Mouse (Mus musculus): ENCODE data around the gene Mst1r. TPM values are rescaled to one million over a fixed set of nuclear protein-coding genes. Genes with fewer than 3 reads are reported as not detected.
A peak's percentile ranks its signal among the peaks of the same experiment; 100 is the strongest.

Gene Mst1r
- total RNA-seq, 2 experiments from 2014 or later, result 0.54 to 0.81 TPM

DNA sequence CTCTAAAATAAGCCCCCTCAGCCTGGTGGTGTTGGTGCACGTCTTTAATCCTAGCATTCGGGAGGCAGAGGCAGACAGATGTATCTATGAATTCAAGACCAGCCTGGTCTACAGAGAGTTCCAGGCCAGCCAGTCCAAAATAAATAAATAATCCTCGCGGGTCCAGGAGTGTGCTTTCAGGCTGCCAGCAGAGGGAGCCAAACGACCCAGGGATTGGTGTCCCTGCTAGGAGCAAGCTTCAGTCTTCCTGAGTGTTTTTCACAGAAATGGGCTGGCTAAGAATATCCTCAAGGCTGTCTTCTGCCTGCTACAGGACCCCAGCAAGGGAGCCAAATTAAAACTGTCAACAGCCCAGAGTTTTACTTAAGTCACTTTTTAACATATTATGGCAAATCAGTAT lies 57.0 kb downstream of the Mst1r start:
- intact Hi-C loops (cut with DNase I), result loop anchor here (1.0 to 5.0 kb wide), 6 partner anchors 23 to 105 kb away; partner anchors contain the start of genes Amigo3 and Ip6k1
- 0 out of 2 replicates have a peak overlapping the region, but pooled peaks have one; percentile 38 for H3K27ac ChIP-seq
- TF ChIP-seq CTCF (IDR thresholded peaks at IDR 0.05), result peak; percentile 98
- no peak overlapping the region for H3K4me3 ChIP-seq
- DNase-seq, result peak; percentile 89

- no peak overlapping the region for H3K27ac ChIP-seq
Observed at GRCm38 (mm10) chr9:107964681-107965080, 58.0 kb downstream of the Mst1r start.

GRCm38 (mm10) chr9:107966676-107967075 lies 60.0 kb downstream of the Mst1r start:
- peak overlapping the region; percentile 43 for H3K27ac ChIP-seq
- intact Hi-C loops (cut with DNase I), result no loop called here
- TF ChIP-seq CTCF (IDR thresholded peaks at IDR 0.05), result no peak
- H3K4me3 ChIP-seq, result no peak overlapping the region
- DNase-seq, result no peak

More at GRCm38 (mm10) chr9:107964681-107965080, 58.0 kb downstream of the Mst1r start:
- H3K4me3 ChIP-seq, result no peak overlapping the region
- intact Hi-C loops (cut with DNase I), result loop anchor here (1.0 to 5.0 kb wide), 4 partner anchors 38 to 104 kb away; partner anchors contain the start of genes Amigo3 and Ip6k1
- TF ChIP-seq CTCF (IDR thresholded peaks at IDR 0.05), result no peak
- no peak for DNase-seq

DNA sequence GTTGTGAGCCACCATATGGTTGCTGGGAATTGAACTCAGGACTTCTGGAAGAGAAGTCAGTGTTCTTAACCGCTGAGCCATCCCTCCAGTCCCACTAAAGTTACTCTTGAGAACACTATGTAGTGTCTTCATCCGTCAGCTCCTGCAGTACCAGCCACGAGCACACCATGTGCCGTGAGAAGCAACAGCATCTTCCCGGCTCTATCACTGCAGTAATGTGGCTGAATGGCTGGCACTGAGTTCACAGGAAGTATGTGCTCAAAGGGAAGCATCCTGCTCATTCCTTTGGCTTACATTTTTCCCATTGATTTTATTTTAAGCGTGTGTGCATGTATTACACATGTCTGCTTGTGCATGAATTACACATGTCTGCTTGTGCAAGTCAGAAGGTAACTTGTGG lies 60.8 kb downstream of the Mst1r start:
- Histone ChIP-seq H3K4me3 (no peak overlapping the region), H3K27ac (no peak overlapping the region)
- no peak for TF ChIP-seq CTCF (IDR thresholded peaks at IDR 0.05)
- intact Hi-C loops (cut with DNase I), result no loop called here
- DNase-seq, result no peak

GRCm38 (mm10) chr9:107968531-107968930 lies 61.9 kb downstream of the Mst1r start:
- no peak for TF ChIP-seq CTCF (IDR thresholded peaks at IDR 0.05)
- intact Hi-C loops (cut with DNase I), result no loop called here
- no peak overlapping the region for H3K27ac ChIP-seq
- H3K4me3 ChIP-seq, result no peak overlapping the region
- DNase-seq, result no peak

Other genes with a start within 250 kb of the Mst1r start
- gene Slc38a3, start 237.3 kb upstream of the Mst1r start, total RNA-seq (2021), result 10 to 100 TPM; 60.8 to 94.7 TPM
- not detected for gene Gnat1, start 227.2 kb upstream of the Mst1r start, total RNA-seq (2021)
- gene Sema3f, start 196.4 kb upstream of the Mst1r start, total RNA-seq (2021), result 1 to 10 TPM; 6.3 to 9.2 TPM
- 10 to 100 TPM; 46.4 to 49.6 TPM for gene Rbm5, start 135.9 kb upstream of the Mst1r start, total RNA-seq (2021)
- 10 to 100 TPM; 22.0 to 22.7 TPM for gene Rbm6, start 33.6 kb upstream of the Mst1r start, total RNA-seq (2021)
- 10 to 100 TPM in 1 of 2 experiments, 1 to 10 TPM in 1; 9.6 to 11.3 TPM for gene Mon1a, start 18.7 kb upstream of the Mst1r start, total RNA-seq (2021)
- gene Actl11, start 21.6 kb downstream of the Mst1r start, total RNA-seq (2021), result not detected
- gene Camkv, start 28.8 kb downstream of the Mst1r start, total RNA-seq (2021), result under 1 TPM in 1 of 2 experiments, not detected in 1; 0.22 TPM
- gene Traip, start 43.3 kb downstream of the Mst1r start, total RNA-seq (2021), result under 1 TPM; 0.25 to 0.43 TPM
- gene Uba7, start 68.6 kb downstream of the Mst1r start, total RNA-seq (2021), result 1 to 10 TPM; 2.3 to 3.1 TPM
- not detected for gene Gm20661, start 76.2 kb downstream of the Mst1r start, total RNA-seq (2021)
- 1 to 10 TPM; 1.1 to 3.2 TPM for gene Inka1, start 79.0 kb downstream of the Mst1r start, total RNA-seq (2021)
- under 1 TPM in 1 of 2 experiments, not detected in 1; 0.42 TPM for gene Cdhr4, start 85.6 kb downstream of the Mst1r start, total RNA-seq (2021)
- gene Gm20662, start 89.5 kb downstream of the Mst1r start, total RNA-seq (2021), result not detected
- 10 to 100 TPM; 26.2 to 30.5 TPM for gene Ip6k1, start 95.6 kb downstream of the Mst1r start, total RNA-seq (2021)
- 1 to 10 TPM; 3.3 to 6.3 TPM for gene Gmppb, start 142.4 kb downstream of the Mst1r start, total RNA-seq (2021)
- gene Amigo3, start 146.3 kb downstream of the Mst1r start, total RNA-seq (2021), result 1 to 10 TPM; 1.5 to 3.1 TPM
- gene Mst1, start 173.6 kb downstream of the Mst1r start, total RNA-seq (2021), result not detected
- 100 to 1,000 TPM; 128 to 157 TPM for gene Rnf123, start 176.5 kb downstream of the Mst1r start, total RNA-seq (2021)
- 10 to 100 TPM; 30.6 to 33.4 TPM for gene Apeh, start 187.7 kb downstream of the Mst1r start, total RNA-seq (2021)